Mouse (Mus musculus): ENCODE measurements around the gene Trim37.

DNA sequence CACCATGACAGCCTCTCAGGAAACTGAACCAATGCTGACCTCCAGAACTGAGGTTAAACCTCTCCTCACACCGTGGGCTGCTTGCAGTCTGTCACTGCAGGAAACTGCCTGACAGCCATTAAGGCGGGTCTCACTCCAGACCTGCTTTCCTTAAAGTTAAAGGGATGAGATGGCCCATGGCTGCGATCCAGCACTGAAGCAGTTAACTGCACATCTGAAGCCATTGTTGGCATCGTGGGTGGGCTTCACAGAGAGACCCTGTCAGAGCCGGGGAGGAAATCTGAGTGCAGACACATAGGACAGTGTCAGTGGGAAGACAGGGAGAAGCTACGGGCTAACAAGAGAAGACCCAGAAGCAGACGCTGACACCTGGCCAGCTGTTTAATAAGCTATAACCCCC lies 137.1 kb downstream of the Trim37 start:
- no peak for TF ChIP-seq GATA1 (IDR thresholded peaks at IDR 0.05; ENCODE audit: low read length)
- no peak for TF ChIP-seq TAL1 (IDR thresholded peaks at IDR 0.05; ENCODE audit: low read length)

All from erythroblast, embryonic 14.5 days (primary cell).